Mouse (Mus musculus) liver, embryonic 14.5 days (tissue): Measurements from ENCODE around the gene Esam.

Source experiments
- CTCF ChIP-seq: IDR thresholded peaks from 2 replicates; pipeline ENCODE4 v1.5.1; 2016; ENCODE audit warnings: antibody characterized with exemption, low read depth, control low read depth
- EP300 ChIP-seq: IDR thresholded peaks from 2 replicates; pipeline ENCODE4 v1.6.1; 2016; ENCODE audit warnings: antibody characterized with exemption, low read depth

DNA sequence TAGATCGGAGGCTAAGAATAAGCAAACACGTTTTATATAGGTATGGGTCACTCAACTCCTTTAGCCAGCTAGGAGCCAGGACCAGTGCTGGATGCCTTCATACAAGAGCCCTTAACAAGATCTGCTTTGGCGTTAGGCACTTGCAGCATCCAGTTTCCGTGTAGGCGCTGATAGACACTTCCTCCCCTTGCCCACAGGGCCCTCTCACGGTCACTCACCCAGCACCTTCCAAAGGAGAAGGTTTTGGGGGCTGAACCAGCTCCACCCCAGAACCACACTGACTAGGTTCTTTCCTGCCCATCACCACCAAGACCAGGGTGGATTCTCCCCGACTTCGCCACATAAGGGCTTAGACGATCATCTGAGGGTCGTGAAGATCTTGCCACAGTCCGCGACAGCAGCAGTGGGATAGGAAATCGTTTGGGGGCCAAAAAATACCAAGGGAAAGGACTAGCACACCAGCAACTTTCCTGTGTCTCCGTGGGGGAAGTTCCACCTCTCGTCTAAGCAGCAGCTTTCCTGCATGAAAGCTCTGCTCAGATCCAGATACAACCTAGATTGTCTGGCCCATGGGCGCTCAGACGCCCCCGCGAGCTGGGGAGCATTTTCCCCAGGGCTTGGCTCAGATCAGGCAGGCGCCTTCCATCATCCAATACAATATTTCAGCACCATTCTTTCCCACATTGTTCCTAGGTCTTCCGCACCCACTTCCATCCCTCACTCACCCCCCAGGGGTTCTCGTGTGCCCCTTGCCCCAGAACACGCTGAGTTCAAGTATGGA is 24.1 kb downstream of the Esam start:
- TF ChIP-seq CTCF (no peak), EP300 (no peak)
